Mouse (Mus musculus): ENCODE data around the gene Cd84. TPM values are rescaled to one million over a fixed set of nuclear protein-coding genes. Genes with fewer than 3 reads are reported as not detected.

Gene Cd84
- 0.41 and 1.3 TPM in 2 replicates for polyA plus RNA-seq (2012; ENCODE audit: low replicate concordance)

DNA sequence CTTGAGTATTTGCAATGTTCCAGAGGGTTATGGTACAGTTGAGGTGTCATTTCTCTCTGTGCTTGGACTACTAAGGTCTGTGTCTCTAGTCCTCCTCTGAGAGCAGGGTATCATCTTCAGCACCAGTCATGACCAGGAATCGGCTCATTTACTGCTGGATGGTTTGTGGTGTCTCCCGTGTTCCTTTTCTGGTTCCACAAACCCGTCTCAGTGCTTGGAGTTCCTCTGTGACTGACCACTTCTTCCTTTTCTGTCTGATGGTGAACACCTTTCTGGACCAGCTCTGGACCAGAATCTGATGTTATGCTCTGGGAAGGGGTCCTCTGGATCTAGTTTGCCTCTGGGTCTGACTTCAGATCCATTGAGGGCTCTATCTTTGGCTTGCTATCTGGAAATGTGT is at the start of gene Cd84:
TSS of gene Cd84 (plus strand) at position 210 of the 400 bp plus-strand sequence.

DNA sequence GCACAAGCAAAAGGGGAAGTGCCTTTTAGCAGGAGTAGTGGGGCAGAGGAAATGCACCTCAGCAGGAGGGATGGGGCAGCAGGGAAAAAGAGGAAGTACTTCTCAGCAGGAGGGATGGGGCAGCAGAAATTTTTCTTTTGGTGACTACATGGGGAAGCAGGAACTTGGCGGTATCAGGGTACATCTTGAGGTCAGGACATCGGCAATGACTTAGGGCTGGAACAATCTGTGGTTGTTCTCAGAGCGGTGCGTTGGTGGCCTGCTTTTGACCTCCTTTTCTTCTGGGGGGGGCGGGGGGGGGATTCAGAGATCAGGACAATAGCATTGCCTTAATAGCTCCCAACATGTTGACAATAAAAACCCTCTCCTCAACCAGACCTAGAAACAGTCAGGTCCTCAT is 55.9 kb downstream of the Cd84 start, which contains the start of gene Gm10521:
TSS of gene Gm10521 (plus strand) at position 301 of the 400 bp plus-strand sequence.

DNA sequence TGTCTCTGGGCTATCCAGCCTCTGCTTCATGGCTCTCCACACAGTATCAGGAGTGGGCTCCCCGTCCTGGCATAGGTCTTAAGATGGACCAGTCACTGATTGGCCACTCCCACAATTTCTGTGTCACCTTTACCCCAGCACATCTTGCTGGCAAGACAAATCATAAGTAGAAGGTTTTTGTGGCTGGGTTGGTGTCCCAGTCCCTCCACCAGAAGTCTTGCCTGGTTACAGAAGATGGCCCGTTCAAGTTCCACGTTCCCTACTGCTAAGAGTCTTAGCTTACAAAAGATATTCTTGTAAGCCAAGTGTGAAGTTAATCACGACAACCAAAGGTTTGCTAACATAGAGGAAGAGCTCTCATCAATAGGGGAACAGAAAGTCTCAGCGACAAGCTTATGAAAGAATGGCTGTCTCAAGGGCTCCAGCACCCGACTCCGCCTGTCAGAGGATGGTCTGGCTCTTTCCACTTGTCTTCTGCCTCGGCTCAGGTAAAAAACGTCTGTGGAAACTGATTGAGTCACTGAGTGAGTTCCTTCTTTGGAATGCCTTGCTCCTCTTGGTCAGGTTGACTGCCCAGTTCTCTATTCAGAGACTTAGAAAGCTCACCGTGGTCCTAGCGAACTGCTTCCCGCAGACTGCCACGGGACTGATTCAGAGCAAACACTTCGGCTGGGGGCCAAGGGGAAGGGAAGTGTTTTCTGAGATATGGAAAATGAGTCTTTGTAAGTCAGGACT is 78.0 kb downstream of the Cd84 start, which contains the start of gene Slamf6:
TSS of gene Slamf6 (plus strand) at position 211 of the 735 bp plus-strand sequence.

Other genes with a start within 250 kb of the Cd84 start
- 1.4 and 2.4 TPM in 2 replicates for gene Ly9, start 232.3 kb upstream of the Cd84 start, polyA plus RNA-seq (2012; ENCODE audit: low replicate concordance)
- gene Slamf7, start 186.7 kb upstream of the Cd84 start, polyA plus RNA-seq (2012; ENCODE audit: low replicate concordance) = 0.35 and 0.47 TPM in 2 replicates
- 0.25 and 1.9 TPM in 2 replicates for gene Cd48, start 157.7 kb upstream of the Cd84 start, polyA plus RNA-seq (2012; ENCODE audit: low replicate concordance)
- gene Slamf1, start 72.6 kb upstream of the Cd84 start, polyA plus RNA-seq (2012; ENCODE audit: low replicate concordance) = 0.30 and 1.2 TPM in 2 replicates
- 0.09 TPM in 1 of 2 replicates, not detected in the other for gene Gm10521, start 56.0 kb downstream of the Cd84 start, polyA plus RNA-seq (2012; ENCODE audit: low replicate concordance)
- 0.90 and 3.1 TPM in 2 replicates for gene Slamf6, start 77.8 kb downstream of the Cd84 start, polyA plus RNA-seq (2012; ENCODE audit: low replicate concordance)
- 0.93 and 1.9 TPM in 2 replicates for gene Vangl2, start 188.7 kb downstream of the Cd84 start, polyA plus RNA-seq (2012; ENCODE audit: low replicate concordance)
- gene Nhlh1, start 217.9 kb downstream of the Cd84 start, polyA plus RNA-seq (2012; ENCODE audit: low replicate concordance) = 0.14 TPM in 1 of 2 replicates, not detected in the other
- 14.1 and 20.1 TPM in 2 replicates for gene Copa, start 242.8 kb downstream of the Cd84 start, polyA plus RNA-seq (2012; ENCODE audit: low replicate concordance)
- 3.6 and 8.9 TPM in 2 replicates for gene Ncstn, start 243.1 kb downstream of the Cd84 start, polyA plus RNA-seq (2012; ENCODE audit: low replicate concordance)